Mouse (Mus musculus) embryonic facial prominence, embryonic 13.5 days (tissue): ENCODE measurements around the gene Ep400. TPM values are rescaled to one million over a fixed set of nuclear protein-coding genes. Genes with fewer than 3 reads are reported as not detected.

ENCODE experiments used
- ATAC-seq: fragments of 200-750 bp; cut with Nextera tagmentation; 2 replicates; pipeline ENCODE4 v1.8.0; 2017; ENCODE audit warnings: low read depth; ENCODE audit not compliant: insufficient number of reproducible peaks, insufficient read depth, low FRiP score, low TSS enrichment
- H3K27ac ChIP-seq: fragments of 300-500 bp; sonication (generic); 2 replicates; pipeline ENCODE4 v1.5.1; 2015; ENCODE audit warnings: moderate library complexity, mild to moderate bottlenecking, inconsistent platforms
- H3K27me3 ChIP-seq: fragments of 300-500 bp; sonication (generic); 2 replicates; pipeline ENCODE4 v1.6.1; 2015; ENCODE audit warnings: mild to moderate bottlenecking, inconsistent platforms
- H3K36me3 ChIP-seq: fragments of 300-500 bp; sonication (generic); 2 replicates; pipeline ENCODE4 v1.6.1; 2015; ENCODE audit warnings: mild to moderate bottlenecking, inconsistent platforms
- H3K4me1 ChIP-seq: fragments of 300-500 bp; sonication (generic); 2 replicates; pipeline ENCODE4 v1.6.1; 2015; ENCODE audit warnings: inconsistent platforms
- H3K4me2 ChIP-seq: fragments of 300-500 bp; sonication (generic); 2 replicates; pipeline ENCODE4 v1.6.1; 2015; ENCODE audit warnings: moderate library complexity, mild to moderate bottlenecking, inconsistent platforms
- H3K4me3 ChIP-seq: fragments of 300-500 bp; sonication (generic); 2 replicates; pipeline ENCODE4 v1.5.1; 2015; ENCODE audit warnings: mild to moderate bottlenecking, inconsistent platforms
- H3K9ac ChIP-seq: fragments of 300-500 bp; sonication (generic); 2 replicates; pipeline ENCODE4 v1.6.1; 2015; ENCODE audit warnings: mild to moderate bottlenecking, inconsistent platforms
- H3K9me3 ChIP-seq: fragments of 300-500 bp; sonication (generic); 2 replicates; pipeline ENCODE4 v1.6.1; 2016; ENCODE audit warnings: inconsistent platforms
- WGBS: fragments of 180-500 bp; shearing (Covaris S2); methylation state at CpG from one replicate; pipeline ENCODE4 v1.1.7; 2015; ENCODE audit warnings: mixed read lengths; 5-methylcytosine and 5-hydroxymethylcytosine counted together
- polyA plus RNA-seq: library from polyadenylated mRNA; unstranded; fragments of >200 nt; fragmentation: Nextera tagmentation; extraction: Ambion mirVana; gene quantifications from 2 replicates; pipeline ENCODE4 v1.2.1, GENCODE M21; 2015

The Ep400 gene
- polyA plus RNA-seq, 1 experiment from 2014 or later = 49.8 TPM

DNA sequence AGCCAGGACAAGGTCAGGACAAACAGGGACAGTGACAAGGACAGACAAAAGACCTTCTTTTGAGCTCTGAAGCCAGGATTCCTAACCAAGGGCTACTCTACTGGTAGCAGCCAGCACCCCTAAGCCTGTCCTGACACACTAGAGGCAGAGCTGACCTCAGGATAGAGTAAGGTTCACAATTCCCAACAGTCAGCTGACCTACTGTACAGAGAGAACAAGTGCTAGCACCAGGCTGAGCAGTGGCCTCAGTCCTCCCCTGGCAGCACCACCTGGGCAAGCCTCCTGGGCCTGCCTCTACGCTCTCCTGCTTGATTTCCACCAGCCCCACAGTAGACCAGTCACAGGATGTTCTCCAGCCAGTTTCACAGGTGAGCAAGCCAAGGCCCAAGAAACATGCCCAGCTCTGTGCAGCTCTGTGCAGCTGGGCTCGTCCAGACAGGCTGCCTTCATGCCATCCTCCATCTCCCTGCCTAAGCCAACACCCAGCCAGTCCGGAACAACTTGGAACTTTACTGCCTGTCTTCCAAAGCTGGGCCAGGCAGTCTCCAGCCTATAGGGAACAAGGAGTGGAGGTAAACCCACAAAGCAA is 30.6 kb upstream of the Ep400 start:
- Histone ChIP-seq H3K4me2 (no peak overlapping the region), H3K9ac (peak overlapping the region; percentile 32; the same call in 1 of the 2 replicates), H3K27me3 (no peaks in the 10 kb centered on the region), H3K27ac (peak overlapping the region; percentile 5; the same call in 1 of the 2 replicates), H3K9me3 (no peaks in the 10 kb centered on the region), H3K36me3 (peaks cover 89% of the 10 kb centered on the region), H3K4me3 (no peak overlapping the region), H3K4me1 (peaks cover 27% of the 10 kb centered on the region)
- no peak for ATAC-seq
- 78% methylated on average over 3 of the region's 3 CpGs for WGBS

DNA sequence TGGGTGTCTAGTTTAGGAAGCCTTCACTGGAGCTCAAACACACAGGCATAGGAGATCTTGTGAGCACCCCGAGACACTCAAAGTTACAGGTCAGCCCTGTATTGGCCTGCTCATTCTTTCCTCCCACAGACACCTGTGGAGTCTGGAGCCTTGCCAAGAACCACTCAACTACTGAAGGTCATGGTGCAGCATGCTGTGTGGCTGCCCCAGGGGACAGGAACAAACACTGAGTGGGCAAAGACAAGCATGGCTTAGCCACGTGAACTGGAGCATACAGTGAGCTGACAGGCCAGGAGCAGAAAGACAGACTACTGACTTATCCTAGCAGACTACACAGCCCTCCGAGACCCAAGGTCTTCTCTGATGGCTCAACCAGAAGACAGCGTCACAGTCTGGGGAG is 27.2 kb upstream of the Ep400 start:
- WGBS = 83% methylated on average over 4 of the region's 4 CpGs
- no peak for ATAC-seq

DNA sequence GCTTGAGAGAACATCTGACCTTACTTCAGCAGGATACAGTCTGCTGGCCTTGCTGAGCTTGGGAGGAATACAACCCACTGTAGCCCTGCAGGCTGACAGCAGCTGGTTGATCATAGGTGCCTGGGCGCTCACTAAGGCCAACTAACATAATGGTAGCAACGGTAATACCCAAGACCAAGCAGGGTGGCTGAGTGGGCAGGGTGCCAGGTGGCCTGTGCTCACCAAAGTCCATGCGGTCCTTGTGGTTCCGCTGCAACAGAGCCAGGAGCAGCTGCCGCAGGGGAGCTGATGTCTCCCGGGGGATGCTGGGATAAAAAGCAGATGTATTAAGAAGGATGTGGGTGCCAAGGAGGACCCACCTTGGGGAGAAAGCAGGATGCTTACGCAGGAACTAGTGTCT is 23.8 kb upstream of the Ep400 start:
- Histone ChIP-seq H3K36me3 (peaks cover 99% of the 10 kb centered on the region), H3K27me3 (no peaks in the 10 kb centered on the region), H3K4me1 (no peaks in the 10 kb centered on the region), H3K9ac (no peak overlapping the region), H3K4me3 (no peak overlapping the region), H3K27ac (no peak overlapping the region), H3K9me3 (no peaks in the 10 kb centered on the region), H3K4me2 (no peak overlapping the region)
- WGBS = 93% methylated on average over 7 of the region's 7 CpGs
- ATAC-seq = no peak

More for the DNA sequence above, 27.2 kb upstream of the Ep400 start:
- Histone ChIP-seq H3K9me3 (no peaks in the 10 kb centered on the region), H3K4me1 (peaks cover 11% of the 10 kb centered on the region), H3K9ac (no peak overlapping the region), H3K27me3 (no peaks in the 10 kb centered on the region), H3K27ac (no peak overlapping the region), H3K4me2 (no peak overlapping the region), H3K4me3 (no peak overlapping the region), H3K36me3 (peaks cover 98% of the 10 kb centered on the region)

DNA sequence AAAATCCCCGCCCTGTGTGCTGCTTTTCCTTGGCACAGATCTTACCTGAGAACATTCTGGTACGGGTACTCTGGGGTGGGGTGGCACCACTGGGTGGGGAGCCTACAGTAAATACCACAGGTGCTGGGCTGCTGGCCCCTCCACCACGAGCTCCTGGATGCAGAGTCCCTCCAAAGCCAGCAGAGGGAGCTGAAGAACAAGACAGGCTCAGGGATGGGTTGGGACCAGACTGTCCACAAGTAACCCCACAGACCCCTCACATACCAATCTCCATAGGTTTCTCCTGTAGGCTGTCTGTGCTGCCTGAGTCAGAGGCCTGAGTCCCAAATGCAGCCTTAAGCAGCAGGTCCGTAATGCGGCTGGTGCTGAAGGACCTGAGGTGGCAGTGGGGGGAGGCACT is 18.2 kb upstream of the Ep400 start:
- peaks cover 92% of the 10 kb centered on the region for H3K36me3 ChIP-seq
- H3K4me3 ChIP-seq = no peak overlapping the region
- no peak for ATAC-seq
- no peaks in the 10 kb centered on the region for H3K4me1 ChIP-seq
- no peak overlapping the region for H3K27ac ChIP-seq
- H3K9ac ChIP-seq = no peak overlapping the region
- H3K9me3 ChIP-seq = no peaks in the 10 kb centered on the region
- H3K4me2 ChIP-seq = no peak overlapping the region
- 67% methylated on average over 5 of the region's 5 CpGs for WGBS
- no peaks in the 10 kb centered on the region for H3K27me3 ChIP-seq

DNA sequence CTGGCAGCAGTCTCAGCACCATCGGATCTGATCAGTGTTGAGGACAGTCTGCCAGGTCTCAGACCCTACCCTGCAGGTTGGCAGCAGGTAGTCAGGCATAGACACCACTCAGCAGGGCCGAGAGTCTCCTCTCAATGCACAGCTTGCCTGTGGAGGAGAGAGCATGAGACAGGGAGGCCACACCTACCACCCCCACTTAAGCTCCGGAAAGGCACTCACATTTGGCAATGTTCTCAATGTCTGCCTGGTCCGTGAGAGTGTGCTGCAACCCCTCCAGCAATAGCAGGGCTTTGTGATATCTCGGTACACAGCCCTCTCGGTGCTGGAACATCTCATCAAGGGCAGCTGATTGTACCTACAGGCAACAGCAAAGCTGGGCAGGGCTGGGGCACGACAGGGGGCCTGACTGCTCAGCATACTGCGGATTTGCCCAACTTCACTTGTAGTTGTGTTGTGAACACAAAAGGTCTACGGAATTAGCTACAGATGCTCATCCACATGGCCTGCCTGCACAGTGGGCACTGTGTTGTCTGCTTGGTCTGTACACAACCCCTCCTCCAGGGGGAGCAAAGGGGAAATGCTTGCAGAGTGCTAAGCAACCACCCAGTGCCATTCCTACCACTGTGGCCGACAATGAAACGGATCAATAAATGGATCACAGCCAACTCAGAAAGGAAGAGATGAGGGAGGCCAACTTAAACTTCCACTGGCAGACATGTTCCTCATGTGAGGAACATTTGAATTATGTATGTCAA is 15.7 kb upstream of the Ep400 start:
- no peak overlapping the region for H3K4me3 ChIP-seq
- H3K4me1 ChIP-seq = peaks cover 6% of the 10 kb centered on the region; the same call in 1 of the 2 replicates
- H3K36me3 ChIP-seq = peaks cover 68% of the 10 kb centered on the region
- H3K4me2 ChIP-seq = no peak overlapping the region
- ATAC-seq = no peak
- no peak overlapping the region for H3K9ac ChIP-seq
- 79% methylated on average over 11 of the region's 11 CpGs for WGBS
- no peaks in the 10 kb centered on the region for H3K9me3 ChIP-seq
- no peaks in the 10 kb centered on the region for H3K27me3 ChIP-seq
- no peak overlapping the region for H3K27ac ChIP-seq

DNA sequence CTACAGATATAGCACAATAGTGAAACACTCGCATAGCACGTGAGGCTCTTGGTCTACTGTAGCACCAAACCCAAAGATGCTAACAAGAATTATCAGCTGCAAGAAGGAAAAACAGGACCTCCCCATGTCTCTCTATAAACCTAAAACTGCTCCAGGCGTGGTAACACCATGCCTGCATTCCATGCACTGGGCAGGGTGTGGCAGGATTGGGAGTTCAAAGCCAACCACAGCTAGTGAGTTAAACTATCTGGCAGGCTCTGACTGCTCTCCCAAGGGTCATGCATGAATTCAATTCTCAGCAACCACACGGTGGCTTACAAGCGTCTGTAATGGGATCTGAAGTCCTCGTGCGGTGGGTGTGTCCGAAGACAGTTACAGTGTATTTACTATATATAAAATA is 12.6 kb upstream of the Ep400 start:
- ATAC-seq = no peak
- Histone ChIP-seq H3K4me2 (no peak overlapping the region), H3K4me1 (peaks cover 25% of the 10 kb centered on the region), H3K9me3 (no peaks in the 10 kb centered on the region), H3K27me3 (no peaks in the 10 kb centered on the region), H3K36me3 (peaks cover 44% of the 10 kb centered on the region), H3K9ac (no peak overlapping the region), H3K27ac (no peak overlapping the region), H3K4me3 (no peak overlapping the region)
- WGBS = 50% methylated on average over 8 of the region's 8 CpGs

DNA sequence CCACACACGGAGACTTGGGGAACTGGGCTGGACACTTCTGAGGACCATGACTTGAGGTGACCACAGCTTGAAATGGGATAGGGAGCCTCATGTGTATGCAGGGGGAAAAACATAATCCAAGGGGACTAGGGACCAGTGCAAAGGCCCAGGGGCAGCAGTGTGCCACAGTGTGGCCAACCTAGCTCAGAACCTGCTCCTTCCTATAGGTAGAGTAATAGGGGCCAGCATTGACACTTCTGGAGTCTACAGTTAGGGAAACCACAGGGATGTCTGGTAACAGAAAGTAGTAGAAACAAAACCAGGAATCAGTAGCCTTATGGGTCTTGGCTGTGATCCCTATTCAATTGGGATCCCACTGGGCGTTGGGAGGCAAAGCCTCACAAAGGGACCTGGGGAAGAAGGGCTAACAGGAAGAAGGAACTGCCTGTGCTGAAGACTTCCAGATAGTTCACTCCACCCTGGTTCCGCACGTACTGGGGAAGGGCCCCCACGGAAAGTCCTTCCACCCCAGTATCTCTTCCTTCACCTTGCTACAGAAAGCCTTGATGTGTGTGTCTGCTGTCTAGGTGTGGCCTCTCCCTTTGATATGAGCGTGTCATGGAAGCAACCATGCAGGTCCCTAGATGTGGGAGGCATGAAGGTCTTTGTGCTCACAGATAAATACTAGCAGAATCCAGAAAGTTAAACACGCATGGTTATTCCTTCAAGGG is 11.2 kb upstream of the Ep400 start:
- no peak for ATAC-seq
- H3K4me1 ChIP-seq = peaks cover 25% of the 10 kb centered on the region
- no peak overlapping the region for H3K4me2 ChIP-seq
- peaks cover 39% of the 10 kb centered on the region for H3K36me3 ChIP-seq
- no peaks in the 10 kb centered on the region for H3K27me3 ChIP-seq
- no peak overlapping the region for H3K4me3 ChIP-seq
- no peak overlapping the region for H3K27ac ChIP-seq
- H3K9me3 ChIP-seq = no peaks in the 10 kb centered on the region
- no peak overlapping the region for H3K9ac ChIP-seq
- 84% methylated on average over 7 of the region's 7 CpGs for WGBS

DNA sequence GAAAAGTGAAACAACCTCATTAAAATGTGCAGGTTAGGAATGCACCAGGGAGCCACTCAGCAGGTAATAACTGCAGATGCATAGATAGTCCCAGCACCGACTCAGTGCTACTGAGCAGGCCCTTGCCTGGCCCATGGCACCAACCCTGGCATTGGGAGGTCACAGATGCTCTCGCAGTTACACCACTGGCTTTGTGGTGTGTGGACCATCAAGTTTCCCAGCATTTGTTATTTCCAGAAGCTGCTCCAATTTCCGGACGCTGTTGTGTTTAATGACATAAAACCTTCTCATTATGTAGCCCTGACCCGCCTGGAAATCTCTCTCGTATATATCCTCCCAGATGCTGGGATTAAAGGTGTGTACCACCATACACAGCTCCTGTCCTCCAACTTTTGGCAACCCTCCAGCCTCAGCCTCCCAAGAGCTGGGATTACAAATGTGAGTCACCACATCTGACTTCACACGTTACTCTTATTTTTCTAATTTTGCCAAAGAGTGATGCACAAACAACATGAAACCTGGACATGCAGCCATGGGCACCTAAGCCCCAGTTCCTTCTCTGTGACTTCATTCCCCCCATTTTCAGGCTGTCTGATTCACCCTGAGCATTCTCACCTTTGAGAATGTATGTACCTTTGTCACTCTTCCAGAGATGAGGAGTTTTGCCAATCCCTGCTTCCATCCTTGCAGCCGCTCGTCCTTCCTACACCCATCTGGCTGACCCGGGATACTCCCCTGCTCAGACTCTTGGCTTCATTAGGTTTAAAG is 10.4 kb upstream of the Ep400 start:
- 56% methylated on average over 10 of the region's 10 CpGs for WGBS
- H3K27ac ChIP-seq = peak overlapping the region; percentile 66; the same call in 1 of the 2 replicates

DNA sequence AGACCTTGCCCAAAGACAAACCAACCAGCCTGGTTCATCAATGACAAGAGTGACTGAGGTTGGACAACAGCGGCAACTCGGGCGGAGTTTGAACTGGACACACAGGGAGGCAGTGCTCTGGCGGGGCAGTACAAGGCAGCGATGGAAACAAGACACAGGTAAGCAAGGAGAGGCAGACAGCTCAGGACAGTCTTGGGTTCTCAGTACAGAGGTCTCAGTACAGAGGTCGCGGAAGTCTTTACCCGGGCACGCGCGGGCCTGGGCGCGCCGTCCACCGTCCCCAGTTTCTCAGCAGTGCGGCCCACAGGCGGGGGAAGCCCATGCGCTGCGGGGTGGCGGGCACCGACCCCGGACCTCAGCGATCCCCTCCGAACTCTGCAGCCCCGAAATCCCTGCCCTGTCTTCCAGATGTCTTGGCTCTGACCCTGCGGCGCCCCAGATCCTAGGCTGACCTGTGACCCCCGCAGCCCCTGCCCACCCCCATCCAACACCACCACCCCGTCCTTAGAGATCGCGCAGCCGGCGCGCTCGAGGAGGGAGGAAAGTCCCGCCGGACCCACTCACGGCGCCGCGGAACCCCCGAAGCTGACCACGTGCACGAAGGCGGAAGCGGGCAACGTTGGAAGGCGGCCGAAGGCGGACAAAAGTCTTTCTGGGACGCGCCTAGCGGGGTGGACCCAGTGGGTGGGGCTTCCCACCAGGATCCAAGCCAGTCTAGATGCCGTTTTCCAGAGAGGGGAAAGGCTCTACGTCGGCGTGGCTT is 9.7 kb upstream of the Ep400 start, which contains the start of gene Pus1:
Gene Pus1 (minus strand): TSS at position 662 of the 763 bp plus-strand sequence.
- Histone ChIP-seq H3K4me2 (peak within 1 kb of the TSS; percentile 87), H3K4me1 (peaks cover 25% of the 10 kb centered on the region), H3K9me3 (no peaks in the 10 kb centered on the region), H3K27me3 (no peaks in the 10 kb centered on the region), H3K36me3 (peaks cover 40% of the 10 kb centered on the region), H3K27ac (peak within 1 kb of the TSS; percentile 66; the same call in 1 of the 2 replicates), H3K9ac (peak within 1 kb of the TSS; percentile 88), H3K4me3 (peak within 1 kb of the TSS; percentile 78)
- WGBS = under 1% methylated on average over 57 of the region's 57 CpGs
- ATAC-seq = peak; percentile 84

More for the DNA sequence above, 10.4 kb upstream of the Ep400 start:
- H3K4me3 ChIP-seq = peak overlapping the region; percentile 78
- peak overlapping the region; percentile 87 for H3K4me2 ChIP-seq
- peaks cover 39% of the 10 kb centered on the region for H3K36me3 ChIP-seq
- peaks cover 25% of the 10 kb centered on the region for H3K4me1 ChIP-seq
- peak overlapping the region; percentile 88 for H3K9ac ChIP-seq
- ATAC-seq = peak; percentile 11; the same call in 1 of the 2 replicates
- no peaks in the 10 kb centered on the region for H3K9me3 ChIP-seq
- no peaks in the 10 kb centered on the region for H3K27me3 ChIP-seq

DNA sequence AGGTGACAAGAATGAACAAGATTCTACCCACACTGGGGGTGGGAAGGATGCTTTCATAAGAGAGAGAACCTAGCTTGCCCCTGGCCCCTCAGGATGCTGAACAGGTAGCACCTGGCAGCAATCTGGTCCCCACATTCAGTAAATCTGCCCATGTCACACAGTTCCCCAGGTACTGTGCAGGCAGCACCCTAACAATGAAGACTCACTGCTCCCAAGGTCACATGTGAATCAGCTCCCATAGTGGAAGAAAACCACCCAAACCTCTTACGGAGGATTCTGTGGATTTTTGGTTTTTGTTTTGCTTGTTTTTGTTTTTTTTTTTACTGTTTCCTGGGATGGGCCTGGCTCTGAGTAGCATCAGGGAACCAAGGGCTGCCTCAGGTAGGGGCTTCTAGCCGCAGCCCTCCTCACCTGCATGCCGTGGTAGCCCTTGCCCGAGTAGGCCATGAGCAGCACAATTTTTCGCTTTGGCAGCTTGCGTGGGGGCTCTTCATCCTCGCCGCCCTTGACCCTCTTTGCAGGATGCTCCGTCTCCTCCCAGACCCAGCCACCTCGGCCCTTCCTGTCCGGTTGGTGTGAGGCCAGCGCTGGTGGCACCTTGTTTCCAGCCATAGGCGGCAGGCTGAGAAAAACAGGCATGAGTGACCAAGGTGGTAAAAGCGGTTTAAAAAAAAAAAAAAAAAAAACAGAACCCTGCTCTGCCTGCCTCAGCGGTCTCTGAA is 8.9 kb upstream of the Ep400 start:
- Histone ChIP-seq H3K4me2 (peak overlapping the region; percentile 87), H3K9me3 (no peaks in the 10 kb centered on the region), H3K9ac (peak overlapping the region; percentile 88), H3K4me1 (peaks cover 25% of the 10 kb centered on the region), H3K4me3 (peak overlapping the region; percentile 78), H3K27me3 (no peaks in the 10 kb centered on the region), H3K36me3 (peaks cover 43% of the 10 kb centered on the region), H3K27ac (no peak overlapping the region)
- ATAC-seq = no peak
- 20% methylated on average over 15 of the region's 15 CpGs for WGBS
